Mouse (Mus musculus): Measurements from ENCODE around the gene Dach1.

GRCm38 (mm10) chr14:97998584-97998983, 171.0 kb downstream of the Dach1 start:
- no peak for TF ChIP-seq CTCF (IDR thresholded peaks at IDR 0.05; ENCODE audit: low read depth)
- no peak for TF ChIP-seq EP300 (IDR thresholded peaks at IDR 0.05; ENCODE audit: low read depth)

Data from liver, embryonic 14.5 days (tissue).